Mouse (Mus musculus): ENCODE measurements around the gene Smarcb1. TPM values are rescaled to one million over a fixed set of nuclear protein-coding genes. Genes with fewer than 3 reads are reported as not detected.
"Not testable (repeated sequence)": the region's sequence is repeated elsewhere in the genome, so short reads cannot be mapped to it uniquely, and the experiment has no call there.

The Smarcb1 gene
- total RNA-seq, 2 experiments from 2014 or later, result 80.0 to 82.4 TPM

DNA sequence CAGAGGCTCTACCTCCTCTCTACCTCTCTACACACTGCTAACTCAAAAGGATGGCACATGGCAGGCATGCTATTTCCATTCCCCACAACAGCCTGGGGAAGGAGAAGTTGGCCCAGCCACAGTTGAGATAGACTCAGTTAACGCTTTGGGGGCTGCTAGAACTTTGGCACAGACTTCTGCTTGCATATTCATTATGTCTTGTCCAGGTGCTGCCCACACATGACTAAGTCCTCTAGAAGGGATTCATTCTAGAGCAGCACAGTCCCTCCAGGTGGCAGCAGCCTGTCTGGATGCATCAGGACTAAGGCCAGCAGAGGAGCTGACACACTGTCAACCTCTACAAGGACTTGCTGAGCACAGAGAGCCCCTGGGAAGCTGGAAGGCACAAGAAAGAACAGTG lies 25.2 kb downstream of the Smarcb1 start:
- DNase-seq (ENCODE audit: low spot score in 2 of 2), result peak; percentile 59 to 62
- intact Hi-C loops (cut with DNase I), result loop anchor here (5.0 kb wide), 1 partner anchor 41 kb away; the partner anchor contains the start of gene Mmp11

DNA sequence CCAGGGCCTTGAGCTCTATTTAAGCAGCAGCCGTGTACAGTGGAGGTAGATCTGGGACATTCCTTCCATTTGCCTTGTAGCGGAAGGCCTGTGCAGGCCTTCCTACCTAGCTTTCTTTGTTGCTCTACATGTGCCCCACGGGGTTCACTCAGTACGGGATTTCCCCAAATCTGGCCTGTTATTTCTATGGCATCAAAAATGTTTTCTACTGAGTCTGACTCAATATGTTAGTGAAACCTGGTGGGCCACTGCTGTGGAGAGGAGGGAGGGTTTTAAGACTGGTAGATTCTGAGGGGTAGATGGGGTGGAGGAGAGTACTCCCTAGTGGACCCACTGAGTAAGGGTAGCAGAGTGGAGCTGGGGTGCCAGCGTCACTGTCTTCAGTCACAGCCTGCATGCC lies 25.7 kb downstream of the Smarcb1 start:
- intact Hi-C loops (cut with DNase I), result loop anchor here (5.0 kb wide), 1 partner anchor 42 kb away; the partner anchor contains the start of gene Mmp11
- DNase-seq (ENCODE audit: low spot score in 2 of 2), result no peak

DNA sequence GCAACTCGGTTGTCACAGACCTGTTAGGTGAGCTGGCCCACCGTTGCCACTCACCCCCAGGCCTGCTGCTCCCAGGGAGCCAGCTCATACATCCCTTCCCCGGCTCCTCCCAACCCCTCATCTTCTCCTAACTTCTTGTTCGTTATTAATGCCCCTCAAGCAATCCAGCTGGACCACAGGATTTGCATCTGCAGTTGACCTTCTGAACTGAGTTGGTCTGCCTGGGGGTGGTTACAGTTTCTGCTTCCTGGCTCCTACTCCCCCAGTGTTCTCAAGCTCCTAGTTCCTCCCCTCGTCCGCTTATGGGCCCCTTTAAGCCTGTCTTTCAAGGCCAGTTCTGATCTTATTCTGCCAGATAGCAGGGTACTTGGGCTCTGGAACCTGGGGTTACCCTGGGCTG lies 26.8 kb downstream of the Smarcb1 start:
- DNase-seq (ENCODE audit: low spot score in 2 of 2), result no peak
- intact Hi-C loops (cut with DNase I), result no loop called here

DNA sequence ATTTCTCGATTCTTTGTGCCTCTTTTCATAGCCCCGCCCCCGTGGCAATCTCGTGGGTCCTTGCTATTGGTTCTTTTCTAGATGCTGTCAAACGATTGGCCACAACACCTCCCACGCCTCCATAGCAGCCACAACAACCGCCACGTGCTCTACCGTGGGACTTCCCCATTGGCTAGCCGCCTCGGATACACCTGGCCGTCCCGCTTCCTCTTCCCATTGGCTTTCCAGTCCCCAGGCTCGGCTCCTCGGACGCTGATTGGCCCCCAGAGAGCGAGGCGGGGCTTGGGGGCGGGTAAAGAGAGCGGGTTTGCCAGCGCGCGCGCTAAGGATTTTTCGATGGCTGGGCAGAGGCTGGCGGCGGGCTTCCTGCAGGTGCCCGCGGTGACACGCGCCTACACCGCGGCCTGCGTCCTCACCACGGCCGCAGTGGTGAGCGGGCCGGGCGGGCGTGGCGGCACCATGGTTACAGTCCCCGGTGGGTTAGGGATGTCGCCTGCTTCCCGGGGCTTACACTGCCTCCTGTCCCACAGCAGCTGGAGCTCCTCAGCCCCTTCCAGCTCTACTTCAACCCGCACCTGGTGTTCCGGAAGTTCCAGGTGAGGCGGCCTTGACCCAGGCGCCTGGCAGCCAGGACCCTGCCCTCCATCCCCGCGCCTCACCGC lies 28.2 kb downstream of the Smarcb1 start, which contains the start of gene Derl3:
TSS of gene Derl3 (plus strand) at position 325 of the 662 bp plus-strand sequence.
- intact Hi-C loops (cut with DNase I), result no loop called here
- peak; percentile 95 for DNase-seq (ENCODE audit: low spot score in 2 of 2)

DNA sequence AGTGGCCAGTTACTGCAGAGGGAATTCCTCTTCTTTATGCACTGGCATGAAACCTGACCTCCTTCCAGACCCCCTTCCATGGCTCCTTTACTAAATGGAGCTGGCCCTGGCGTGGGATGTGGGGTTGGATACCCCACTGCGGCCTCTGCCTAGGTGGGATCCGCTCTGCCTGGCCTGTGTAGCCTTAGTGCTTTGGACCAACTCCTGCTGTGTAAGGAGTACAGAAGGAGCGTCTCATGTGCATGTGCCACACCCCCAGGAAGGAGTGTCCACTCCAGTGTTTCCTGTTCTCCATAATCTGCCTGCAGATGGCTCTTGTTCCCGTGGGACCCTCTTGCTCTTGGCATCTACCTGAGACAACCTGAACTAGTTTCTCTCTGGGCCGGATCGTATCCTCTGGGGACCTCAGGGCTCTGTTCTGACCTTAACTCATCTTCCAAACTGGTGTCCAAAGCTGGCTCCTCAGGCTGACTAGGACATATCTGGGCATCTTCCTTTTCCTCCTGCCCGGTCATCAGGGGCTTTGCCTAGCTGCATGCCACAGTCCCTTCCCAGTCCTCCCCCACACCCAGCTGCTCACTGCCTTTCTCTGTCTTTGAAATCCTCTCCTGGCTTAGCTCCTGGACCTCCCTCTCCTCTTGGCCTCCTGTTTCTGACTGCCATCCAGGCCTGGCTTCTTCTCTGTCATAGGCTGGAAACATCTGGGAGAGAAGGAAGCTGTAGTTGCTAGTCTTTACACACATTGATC lies 31.8 kb downstream of the Smarcb1 start:
- intact Hi-C loops (cut with DNase I), result no loop called here
- no peak for DNase-seq (ENCODE audit: low spot score in 2 of 2)

DNA sequence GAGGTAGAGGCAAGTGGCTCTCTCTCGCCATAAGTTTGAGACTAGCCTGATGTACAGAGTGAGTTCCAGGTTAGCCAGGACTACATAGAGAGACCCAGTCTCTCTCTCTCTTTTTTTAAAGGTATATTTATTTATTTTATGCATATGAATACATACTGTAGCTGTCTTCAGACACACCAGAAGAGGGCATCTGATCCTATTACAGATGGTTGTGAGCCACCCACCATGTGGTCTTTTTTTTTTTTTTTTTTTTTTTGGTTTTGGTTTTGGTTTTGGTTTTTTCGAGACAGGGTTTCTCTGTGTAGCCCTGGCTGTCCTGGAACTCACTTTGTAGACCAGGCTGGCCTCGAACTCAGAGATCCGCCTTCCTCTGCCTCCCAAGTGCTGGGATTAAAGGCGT lies 33.9 kb downstream of the Smarcb1 start:
- intact Hi-C loops (cut with DNase I); DNase-seq (ENCODE audit: low spot score in 2 of 2): not testable (repeated sequence)

DNA sequence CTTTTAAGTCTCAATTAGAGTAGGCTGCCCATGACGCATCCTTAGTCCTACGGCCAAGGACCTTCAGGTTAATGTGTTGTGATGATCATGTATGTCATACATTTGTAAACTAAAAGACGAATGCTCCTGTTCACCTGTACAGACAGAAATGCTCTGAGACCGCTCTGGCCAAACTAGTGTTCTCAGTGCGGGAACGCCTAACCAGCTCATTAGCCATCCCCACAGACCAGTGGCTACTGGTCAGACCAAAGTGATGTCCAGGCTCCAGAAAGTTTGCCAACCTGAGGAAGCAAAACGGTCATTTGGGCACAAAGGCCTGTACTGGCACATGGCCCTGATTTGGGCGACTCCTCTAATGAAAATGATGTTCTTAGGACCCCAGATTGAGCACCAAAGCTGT lies 36.7 kb downstream of the Smarcb1 start:
- no peak for DNase-seq (ENCODE audit: low spot score in 2 of 2)
- intact Hi-C loops (cut with DNase I), result no loop called here

DNA sequence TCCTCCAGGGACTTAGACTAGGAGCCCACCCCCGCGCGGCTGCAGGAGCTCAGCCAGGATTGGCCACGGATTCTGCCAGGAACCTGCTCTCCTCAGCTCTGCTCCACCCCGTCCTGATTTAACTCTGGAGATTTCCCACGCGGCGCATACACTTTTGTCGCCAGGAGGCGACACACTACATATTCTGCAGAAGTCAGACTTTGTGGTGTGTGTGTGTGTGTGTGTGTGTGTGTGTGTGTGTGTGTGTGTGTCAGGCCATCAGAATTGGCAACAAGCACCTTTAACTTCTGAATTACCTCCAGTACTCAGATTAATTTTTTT lies 38.2 kb downstream of the Smarcb1 start:
- intact Hi-C loops (cut with DNase I), result loop anchor here (1.0 kb wide), 1 partner anchor 68 kb away; no protein-coding TSS in a partner anchor
- DNase-seq (ENCODE audit: low spot score in 2 of 2), result peak; percentile 79

DNA sequence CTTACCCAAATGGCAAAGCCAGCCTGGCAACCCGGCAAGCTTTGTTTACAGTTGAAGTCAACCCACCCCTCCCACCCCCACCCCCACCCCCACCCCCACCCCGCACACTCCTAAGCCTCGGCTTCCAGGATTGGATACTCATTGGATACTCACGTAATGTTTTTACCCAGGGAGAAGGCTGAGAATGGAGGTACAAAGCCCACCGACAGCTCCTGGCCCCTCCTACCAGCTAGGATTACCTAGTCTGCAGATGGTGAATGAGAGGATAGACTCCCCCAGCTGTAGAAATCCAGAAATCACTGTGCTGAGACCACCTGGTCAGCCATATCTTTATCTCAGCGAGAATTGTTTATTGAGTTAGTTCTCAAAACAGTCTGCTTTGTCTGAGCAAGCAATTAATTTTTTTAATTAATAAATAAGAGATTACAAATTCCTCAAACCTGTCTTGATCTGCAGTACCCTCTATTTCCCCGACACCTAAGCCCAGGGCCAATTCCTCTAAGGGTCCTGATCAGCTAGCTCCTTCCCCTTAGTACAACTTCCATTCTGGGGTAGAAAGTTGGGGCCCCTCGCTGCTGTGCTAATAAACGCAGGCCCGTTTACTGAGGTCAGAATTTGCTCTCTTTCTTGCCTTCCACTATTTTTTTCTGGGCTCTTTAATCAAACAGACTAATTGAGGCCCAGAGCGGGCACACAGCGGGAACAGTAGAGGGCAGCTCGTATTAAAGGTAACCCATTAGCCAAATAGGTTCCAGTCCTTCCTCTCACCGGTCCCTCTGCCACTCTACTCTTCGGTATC lies 38.8 kb downstream of the Smarcb1 start:
- DNase-seq (ENCODE audit: low spot score in 2 of 2), result no peak
- intact Hi-C loops (cut with DNase I), result loop anchor here (1.0 kb wide), 1 partner anchor 69 kb away; no protein-coding TSS in a partner anchor

DNA sequence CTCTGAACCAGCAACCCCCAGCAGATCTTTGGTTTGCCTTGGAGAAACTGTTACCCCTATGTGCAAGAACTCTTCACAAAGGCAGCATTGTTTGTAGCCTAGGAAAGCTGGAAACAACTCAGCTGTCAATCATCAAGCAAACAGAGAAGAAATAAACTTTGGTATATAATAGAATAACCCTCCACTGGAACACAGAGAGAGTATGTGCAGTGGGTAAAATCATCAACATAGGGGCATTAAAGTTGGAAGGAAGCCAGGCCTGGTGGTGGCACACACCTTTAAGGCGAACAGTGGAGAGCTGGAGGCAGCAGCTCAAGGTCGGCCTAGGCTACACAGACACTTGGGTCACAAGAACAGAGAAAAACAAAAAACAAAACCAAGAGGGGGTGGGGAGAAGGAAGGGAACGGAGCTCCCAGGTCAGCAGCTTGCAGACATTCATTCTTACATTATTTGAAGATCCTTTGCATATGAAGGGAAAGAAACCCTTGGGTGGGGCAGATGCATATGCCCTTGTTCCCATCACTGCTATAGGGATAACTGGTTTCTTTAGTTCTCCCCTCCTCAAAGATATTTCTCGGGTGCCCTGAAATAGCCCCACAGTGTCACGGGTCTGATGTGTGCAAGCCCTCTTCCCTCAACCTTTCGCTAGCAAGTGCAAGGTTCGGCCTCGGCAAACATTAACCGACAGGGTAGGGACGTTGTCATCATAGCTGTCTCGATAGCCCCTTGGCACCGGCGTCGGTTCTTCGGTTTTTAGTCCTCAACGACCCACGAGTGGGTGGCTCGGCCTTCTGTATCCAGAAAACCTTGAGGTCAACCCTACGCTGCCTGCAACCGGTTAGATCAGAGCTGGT lies 39.6 kb downstream of the Smarcb1 start:
- intact Hi-C loops (cut with DNase I), result no loop called here
- no peak for DNase-seq (ENCODE audit: low spot score in 2 of 2)

DNA sequence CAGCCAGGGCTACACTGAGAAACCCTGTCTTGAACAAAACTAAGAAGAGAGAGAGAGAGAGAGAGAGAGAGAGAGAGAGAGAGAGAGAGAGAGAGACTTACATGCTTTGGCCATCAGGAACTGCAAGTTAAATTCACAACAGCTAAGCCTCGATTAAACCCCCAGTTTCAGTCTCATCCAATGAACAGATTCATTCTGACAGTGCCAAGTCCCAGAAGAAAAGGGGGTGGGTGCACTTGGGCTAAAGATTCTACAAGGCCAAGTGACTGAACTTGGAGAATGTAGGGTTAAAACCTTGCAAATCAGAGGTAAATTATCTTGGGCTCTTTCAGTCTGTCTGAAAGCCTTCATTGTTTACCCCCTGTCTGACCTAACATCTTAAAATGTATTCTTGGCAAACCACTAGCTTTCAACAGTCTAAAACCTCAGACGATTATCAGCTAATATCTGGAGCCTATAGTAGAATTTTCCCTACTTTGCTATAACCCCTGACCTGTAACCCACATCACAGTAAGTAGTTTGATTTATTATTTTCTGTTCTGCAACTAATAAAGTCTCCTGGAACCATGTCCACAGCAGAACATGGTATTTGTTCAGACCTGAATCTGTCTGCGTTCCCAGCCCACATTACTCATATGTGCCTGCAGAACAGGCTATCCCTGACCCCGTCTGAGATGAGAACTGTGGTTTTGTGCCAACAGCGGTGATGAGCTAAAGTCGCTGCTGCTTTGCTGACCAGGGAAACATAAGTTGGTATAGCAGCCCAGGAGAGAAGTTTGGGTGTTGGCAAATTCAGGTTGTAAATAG lies 40.4 kb downstream of the Smarcb1 start:
- DNase-seq (ENCODE audit: low spot score in 2 of 2), result no peak
- intact Hi-C loops (cut with DNase I), result no loop called here

DNA sequence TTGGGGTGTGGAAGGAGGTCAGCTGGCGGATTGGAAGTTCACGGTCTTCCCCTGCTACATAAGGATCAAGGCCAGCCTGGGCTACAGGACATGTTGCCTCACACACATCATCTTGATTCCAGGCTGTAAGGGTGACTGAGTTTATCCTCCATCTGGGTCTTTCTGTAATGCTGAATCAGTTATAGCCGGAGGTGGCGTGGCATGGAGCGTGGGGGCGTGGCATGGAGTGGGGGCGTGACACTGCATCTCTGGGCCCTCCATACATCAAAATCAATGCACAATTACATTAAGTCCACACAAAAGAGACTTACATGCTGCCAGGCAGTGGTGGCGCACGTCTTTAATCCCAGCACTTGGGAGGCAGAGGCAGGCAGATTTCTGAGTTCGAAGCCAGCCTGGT lies 41.1 kb downstream of the Smarcb1 start:
- DNase-seq (ENCODE audit: low spot score in 2 of 2), result no peak
- intact Hi-C loops (cut with DNase I), result no loop called here

DNA sequence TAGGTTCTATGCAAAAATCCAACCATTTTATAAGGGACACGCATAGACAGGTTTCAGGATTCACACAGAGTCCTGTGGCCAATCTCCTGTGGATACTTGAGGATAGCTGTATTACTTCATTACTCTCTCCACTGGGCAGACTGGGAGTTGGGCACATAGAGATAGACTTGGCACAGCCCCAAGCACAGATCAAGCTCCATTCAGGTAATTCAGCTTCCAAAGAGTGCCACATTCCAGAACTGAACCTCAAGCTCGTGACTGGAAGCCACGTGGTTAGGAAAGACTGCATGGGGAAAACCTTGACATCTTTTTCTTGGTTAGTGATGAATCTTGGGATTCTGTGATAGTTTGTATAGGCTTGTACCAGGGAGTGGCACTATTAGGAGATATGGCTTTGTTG lies 42.6 kb downstream of the Smarcb1 start:
- DNase-seq (ENCODE audit: low spot score in 2 of 2), result no peak

DNA sequence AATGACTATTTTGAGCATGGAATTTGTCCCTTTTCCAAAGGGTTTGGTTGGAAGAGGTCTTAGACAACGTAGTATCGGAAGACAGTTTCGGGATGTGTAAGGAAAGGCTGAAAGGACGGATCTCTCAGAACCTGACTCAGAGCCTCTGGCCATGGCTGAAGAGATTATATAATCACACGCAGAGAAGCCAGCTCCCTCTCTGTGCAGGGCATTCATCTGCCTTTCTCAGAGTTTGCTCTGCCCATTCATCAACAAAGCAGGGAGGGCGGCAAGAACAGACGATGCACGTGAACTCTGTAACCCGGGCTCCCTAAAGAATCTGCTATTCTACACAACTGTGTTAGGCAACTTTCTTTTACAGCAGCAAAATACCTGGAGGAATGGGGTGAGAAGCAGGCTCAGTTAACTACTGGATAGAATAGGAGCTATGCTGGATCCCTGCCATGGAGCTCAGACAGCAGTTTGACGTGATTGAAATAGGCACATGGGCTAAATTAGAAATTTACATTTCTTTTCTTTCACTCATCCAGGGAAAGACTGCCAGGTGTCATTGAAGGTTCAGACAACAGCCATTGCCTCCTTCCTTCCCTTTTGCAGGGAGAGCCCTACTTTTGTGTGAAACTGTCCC lies 47.8 kb downstream of the Smarcb1 start:
- no peak for DNase-seq (ENCODE audit: low spot score in 2 of 2)
- intact Hi-C loops (cut with DNase I), result no loop called here

More for the DNA sequence above, 42.6 kb downstream of the Smarcb1 start:
- intact Hi-C loops (cut with DNase I), result no loop called here

DNA sequence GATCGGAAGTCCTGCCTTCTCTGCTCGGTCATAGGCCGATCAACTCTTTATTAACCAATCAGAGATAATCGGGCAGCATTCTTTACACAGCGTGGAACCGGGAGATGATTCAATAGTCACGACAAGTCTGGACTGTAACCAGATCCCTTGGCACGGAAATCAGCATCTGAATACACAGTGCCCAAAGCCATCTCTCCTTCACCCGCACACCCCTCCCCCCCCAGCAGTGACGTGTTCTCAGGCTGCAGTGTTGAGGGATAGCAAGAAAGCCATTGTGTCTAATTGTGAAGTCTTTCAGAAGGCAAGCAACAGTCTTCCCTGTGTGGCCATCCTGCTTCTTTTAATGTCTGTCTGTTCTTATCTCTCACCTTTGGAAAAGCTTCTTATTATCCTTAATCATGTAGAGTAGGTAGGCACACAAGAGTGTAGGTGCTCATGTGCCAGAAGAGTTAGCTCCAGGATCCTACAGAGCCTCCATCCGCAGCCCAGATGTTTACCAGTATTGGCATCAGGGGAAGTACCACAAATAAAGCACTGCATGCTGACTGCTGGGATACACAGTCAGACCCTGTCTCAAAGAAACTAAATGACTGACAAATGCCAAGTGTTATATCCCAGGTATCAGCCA lies 48.4 kb downstream of the Smarcb1 start:
- intact Hi-C loops (cut with DNase I), result no loop called here
- peak; percentile 60 to 62 for DNase-seq (ENCODE audit: low spot score in 2 of 2)

DNA sequence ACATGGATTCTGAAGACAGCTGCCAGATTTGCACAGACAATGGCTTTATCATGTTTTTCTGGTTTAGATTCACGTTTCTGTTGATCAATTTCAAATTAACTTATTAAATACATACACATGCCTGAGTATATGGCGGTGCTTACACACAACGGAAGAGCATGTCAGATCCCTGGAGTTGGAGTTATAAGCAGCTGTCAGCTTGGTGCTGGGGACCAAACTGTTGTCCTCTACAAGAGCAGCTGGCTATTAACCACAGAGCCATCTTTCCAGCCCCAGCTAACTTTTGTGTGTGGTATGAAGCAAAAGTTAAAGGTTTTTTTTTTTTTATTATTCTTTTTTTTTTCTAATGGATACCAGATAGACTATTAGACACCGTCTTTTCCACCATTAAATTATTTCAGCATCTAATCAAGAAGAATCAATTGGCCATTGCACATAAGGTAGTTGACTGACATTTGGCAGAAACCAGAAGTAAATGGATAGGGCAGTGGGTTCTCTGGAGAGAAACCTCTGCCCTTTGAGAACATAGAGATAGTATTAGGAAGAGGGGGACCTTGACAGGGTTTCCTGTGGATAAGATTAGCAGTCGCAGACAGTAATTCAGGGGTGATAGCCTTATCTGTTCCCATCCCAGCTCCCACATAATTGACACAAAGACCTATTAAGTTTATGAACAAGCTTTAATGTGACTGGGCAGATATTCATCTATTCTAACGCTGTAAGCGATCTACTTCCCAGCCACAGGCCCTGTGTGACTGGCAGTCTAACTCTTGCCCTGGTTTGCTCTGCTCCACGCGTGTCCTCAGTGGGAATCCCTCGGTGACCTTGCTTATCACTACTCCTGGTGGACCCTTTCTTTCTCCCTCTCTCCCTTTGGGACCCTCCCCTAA lies 49.1 kb downstream of the Smarcb1 start:
- intact Hi-C loops (cut with DNase I), result no loop called here
- DNase-seq (ENCODE audit: low spot score in 2 of 2), result no peak

DNA sequence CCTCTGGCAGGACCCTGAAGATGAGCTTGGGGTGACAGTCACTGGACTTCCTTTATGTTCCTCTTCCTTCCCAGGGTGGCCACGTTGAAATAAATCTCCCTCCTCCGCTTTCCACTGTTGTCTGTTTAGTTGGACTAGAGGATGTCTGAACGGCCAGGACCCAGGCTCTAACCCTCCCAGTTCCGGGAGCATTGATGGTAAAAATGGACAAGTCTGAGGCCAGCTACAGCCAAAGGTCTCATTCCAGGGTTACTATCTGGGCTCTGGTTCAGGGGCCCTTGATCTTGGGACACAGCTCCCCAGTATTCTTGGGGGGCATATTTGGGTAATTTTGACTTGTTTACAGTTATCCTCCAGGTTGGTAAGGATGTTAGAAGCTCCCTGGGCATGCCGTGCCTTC lies 59.8 kb downstream of the Smarcb1 start:
- intact Hi-C loops (cut with DNase I), result no loop called here
- DNase-seq (ENCODE audit: low spot score in 2 of 2), result no peak

Data from left cerebral cortex, postnatal 36 days (tissue).